Mouse (Mus musculus): ENCODE results near the gene Slc9a4. TPM values are rescaled to one million over a fixed set of nuclear protein-coding genes. Genes with fewer than 3 reads are reported as not detected.

Slc9a4 gene
- polyA plus RNA-seq (2014; fragmentation: Nextera tagmentation; extraction: Ambion mirVana), result not detected in 2 replicates

GRCm38 (mm10) chr1:40579784-40580183, at the start of gene Slc9a4:
TSS of gene Slc9a4 (plus strand) at chr1:40580081.
- 0 out of 2 replicates have a peak, but pooled peaks cover 2% of the 10 kb centered on the region for H3K27me3 ChIP-seq (replicated peaks; ENCODE audit: control insufficient read depth, insufficient read depth, low read length)
- 14% methylated on average over 7 of the region's 7 CpGs for WGBS
- no peak for DNase-seq (ENCODE audit: low spot score)
- no peak within 1 kb of the TSS for H3K4me3 ChIP-seq (ENCODE audit: low read depth, low read length)
- no peak within 1 kb of the TSS for H3K9ac ChIP-seq (ENCODE audit: low read depth, low read length)
- no peak for ATAC-seq (replicated peaks; ENCODE audit: low FRiP score)
- H3K27ac ChIP-seq (ENCODE audit: low read depth, low read length), result no peak within 1 kb of the TSS
- H3K36me3 ChIP-seq (ENCODE audit: control insufficient read depth, insufficient read depth, low read length), result no peaks in the 10 kb centered on the region
- H3K4me1 ChIP-seq (replicated peaks; ENCODE audit: control insufficient read depth, insufficient read depth, low read length), result no peaks in the 10 kb centered on the region
- H3K4me2 ChIP-seq, result no peak within 1 kb of the TSS
- no peaks in the 10 kb centered on the region for H3K9me3 ChIP-seq (ENCODE audit: control insufficient read depth, low read length)

DNA sequence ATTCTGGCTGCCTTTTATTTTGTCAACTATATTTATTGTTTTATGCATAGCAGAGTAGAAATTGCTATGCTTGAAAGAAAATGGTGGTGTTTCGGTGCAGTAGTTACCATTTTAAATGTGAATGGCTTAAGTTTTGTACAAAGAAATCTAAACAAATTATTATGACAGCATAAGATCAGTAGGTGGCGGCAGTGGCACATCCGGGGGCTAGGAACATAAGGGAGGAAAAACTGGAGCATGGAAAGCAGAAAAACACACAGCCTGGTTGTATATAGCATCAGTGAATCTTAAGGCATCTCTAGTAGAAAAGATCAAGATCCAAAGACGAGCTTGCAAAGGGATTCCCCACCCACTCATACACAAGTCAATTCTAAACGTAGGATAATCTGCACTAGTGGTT, 42.3 kb upstream of the Slc9a4 start:
- no peak overlapping the region for H3K4me2 ChIP-seq
- ATAC-seq (replicated peaks; ENCODE audit: low FRiP score), result no peak
- WGBS, result 75% methylated on average over 5 of the region's 5 CpGs
- no peak overlapping the region for H3K9ac ChIP-seq (ENCODE audit: low read depth, low read length)
- H3K4me1 ChIP-seq (replicated peaks; ENCODE audit: control insufficient read depth, insufficient read depth, low read length), result no peaks in the 10 kb centered on the region
- no peaks in the 10 kb centered on the region for H3K27me3 ChIP-seq (replicated peaks; ENCODE audit: control insufficient read depth, insufficient read depth, low read length)
- H3K9me3 ChIP-seq (ENCODE audit: control insufficient read depth, low read length), result no peaks in the 10 kb centered on the region
- no peak overlapping the region for H3K4me3 ChIP-seq (ENCODE audit: low read depth, low read length)
- no peak overlapping the region for H3K27ac ChIP-seq (ENCODE audit: low read depth, low read length)
- H3K36me3 ChIP-seq (ENCODE audit: control insufficient read depth, insufficient read depth, low read length), result no peaks in the 10 kb centered on the region
- no peak for DNase-seq (ENCODE audit: low spot score)

- DNase-seq (ENCODE audit: low spot score), result no peak
Measured at GRCm38 (mm10) chr1:40544650-40545049, 35.2 kb upstream of the Slc9a4 start.

DNA sequence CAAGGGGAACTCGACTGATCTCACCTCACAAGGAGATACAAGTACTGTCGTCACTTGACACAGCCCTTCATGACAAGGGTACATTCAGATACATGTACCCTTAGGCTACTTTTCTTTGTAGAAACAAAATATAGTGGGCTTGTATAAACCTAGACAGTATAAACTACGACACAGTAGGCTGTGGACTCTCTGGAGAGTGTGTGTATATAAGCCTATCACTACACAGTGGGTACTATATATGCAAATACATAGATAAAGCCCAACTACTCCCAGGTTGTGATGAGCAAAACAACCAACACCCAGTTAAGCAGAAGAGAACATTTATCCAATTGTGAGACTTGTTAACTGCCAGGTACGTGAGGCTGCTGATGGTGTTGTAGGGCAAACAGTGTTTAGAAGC, 33.2 kb upstream of the Slc9a4 start:
- no peaks in the 10 kb centered on the region for H3K27me3 ChIP-seq (replicated peaks; ENCODE audit: control insufficient read depth, insufficient read depth, low read length)
- H3K4me3 ChIP-seq (ENCODE audit: low read depth, low read length), result no peak overlapping the region
- DNase-seq (ENCODE audit: low spot score) (no peak), ATAC-seq (replicated peaks; ENCODE audit: low FRiP score) (no peak)
- no peaks in the 10 kb centered on the region for H3K9me3 ChIP-seq (ENCODE audit: control insufficient read depth, low read length)
- H3K36me3 ChIP-seq (ENCODE audit: control insufficient read depth, insufficient read depth, low read length), result no peaks in the 10 kb centered on the region
- no peak overlapping the region for H3K27ac ChIP-seq (ENCODE audit: low read depth, low read length)
- no peaks in the 10 kb centered on the region for H3K4me1 ChIP-seq (replicated peaks; ENCODE audit: control insufficient read depth, insufficient read depth, low read length)
- H3K9ac ChIP-seq (ENCODE audit: low read depth, low read length), result no peak overlapping the region
- no peak overlapping the region for H3K4me2 ChIP-seq
- WGBS, result 80% methylated on average over 4 of the region's 4 CpGs

More at GRCm38 (mm10) chr1:40544650-40545049, 35.2 kb upstream of the Slc9a4 start:
- Histone ChIP-seq H3K4me1 (replicated peaks; ENCODE audit: control insufficient read depth, insufficient read depth, low read length) (no peaks in the 10 kb centered on the region), H3K36me3 (ENCODE audit: control insufficient read depth, insufficient read depth, low read length) (no peaks in the 10 kb centered on the region), H3K27ac (ENCODE audit: low read depth, low read length) (no peak overlapping the region), H3K4me2 (no peak overlapping the region), H3K4me3 (ENCODE audit: low read depth, low read length) (no peak overlapping the region), H3K9me3 (ENCODE audit: control insufficient read depth, low read length) (no peaks in the 10 kb centered on the region), H3K27me3 (replicated peaks; ENCODE audit: control insufficient read depth, insufficient read depth, low read length) (no peaks in the 10 kb centered on the region), H3K9ac (ENCODE audit: low read depth, low read length) (no peak overlapping the region)
- ATAC-seq (replicated peaks; ENCODE audit: low FRiP score), result no peak
- 0% methylated on average over 2 of the region's 2 CpGs for WGBS

GRCm38 (mm10) chr1:40547064-40547572, 32.8 kb upstream of the Slc9a4 start:
- ATAC-seq (replicated peaks; ENCODE audit: low FRiP score) (no peak), DNase-seq (ENCODE audit: low spot score) (no peak)
- WGBS, result 81% methylated on average over 11 of the region's 11 CpGs
- no peak overlapping the region for H3K9ac ChIP-seq (ENCODE audit: low read depth, low read length)
- H3K36me3 ChIP-seq (ENCODE audit: control insufficient read depth, insufficient read depth, low read length), result no peaks in the 10 kb centered on the region
- no peaks in the 10 kb centered on the region for H3K27me3 ChIP-seq (replicated peaks; ENCODE audit: control insufficient read depth, insufficient read depth, low read length)
- no peak overlapping the region for H3K4me2 ChIP-seq
- H3K4me1 ChIP-seq (replicated peaks; ENCODE audit: control insufficient read depth, insufficient read depth, low read length), result no peaks in the 10 kb centered on the region
- H3K9me3 ChIP-seq (ENCODE audit: control insufficient read depth, low read length), result no peaks in the 10 kb centered on the region
- H3K4me3 ChIP-seq (ENCODE audit: low read depth, low read length), result no peak overlapping the region
- no peak overlapping the region for H3K27ac ChIP-seq (ENCODE audit: low read depth, low read length)

DNA sequence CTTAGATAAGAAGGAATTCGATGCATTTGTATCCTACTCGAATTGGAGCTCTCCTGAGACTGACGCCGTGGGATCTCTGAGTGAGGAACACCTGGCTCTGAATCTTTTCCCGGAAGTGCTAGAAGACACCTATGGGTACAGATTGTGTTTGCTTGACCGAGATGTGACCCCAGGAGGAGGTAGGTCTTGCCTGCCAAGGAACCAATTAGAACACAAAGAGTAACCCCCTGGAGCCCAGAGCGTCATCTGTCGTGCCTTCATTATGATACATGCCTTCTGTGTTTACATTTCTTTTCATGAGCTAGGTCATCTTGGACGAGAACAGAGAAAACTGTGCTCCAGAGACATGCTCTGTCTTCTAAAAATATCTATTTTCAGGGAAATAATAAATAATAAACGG, 32.1 kb upstream of the Slc9a4 start:
- ATAC-seq (replicated peaks; ENCODE audit: low FRiP score) (no peak), DNase-seq (ENCODE audit: low spot score) (no peak)
- no peaks in the 10 kb centered on the region for H3K4me1 ChIP-seq (replicated peaks; ENCODE audit: control insufficient read depth, insufficient read depth, low read length)
- no peaks in the 10 kb centered on the region for H3K36me3 ChIP-seq (ENCODE audit: control insufficient read depth, insufficient read depth, low read length)
- 68% methylated on average over 10 of the region's 10 CpGs for WGBS
- H3K4me2 ChIP-seq, result no peak overlapping the region
- H3K4me3 ChIP-seq (ENCODE audit: low read depth, low read length), result no peak overlapping the region
- H3K27ac ChIP-seq (ENCODE audit: low read depth, low read length), result no peak overlapping the region
- H3K9me3 ChIP-seq (ENCODE audit: control insufficient read depth, low read length), result no peaks in the 10 kb centered on the region
- no peaks in the 10 kb centered on the region for H3K27me3 ChIP-seq (replicated peaks; ENCODE audit: control insufficient read depth, insufficient read depth, low read length)
- H3K9ac ChIP-seq (ENCODE audit: low read depth, low read length), result no peak overlapping the region

GRCm38 (mm10) chr1:40569374-40569773, 10.5 kb upstream of the Slc9a4 start:
- Histone ChIP-seq H3K4me3 (ENCODE audit: low read depth, low read length) (no peak overlapping the region), H3K4me1 (replicated peaks; ENCODE audit: control insufficient read depth, insufficient read depth, low read length) (no peaks in the 10 kb centered on the region), H3K27ac (ENCODE audit: low read depth, low read length) (no peak overlapping the region), H3K36me3 (ENCODE audit: control insufficient read depth, insufficient read depth, low read length) (no peaks in the 10 kb centered on the region), H3K27me3 (replicated peaks; ENCODE audit: control insufficient read depth, insufficient read depth, low read length) (no peaks in the 10 kb centered on the region), H3K4me2 (no peak overlapping the region), H3K9ac (ENCODE audit: low read depth, low read length) (no peak overlapping the region), H3K9me3 (ENCODE audit: control insufficient read depth, low read length) (no peaks in the 10 kb centered on the region)
- WGBS, result 69% methylated on average over 4 of the region's 4 CpGs
- ATAC-seq (replicated peaks; ENCODE audit: low FRiP score), result no peak
- no peak for DNase-seq (ENCODE audit: low spot score)

DNA sequence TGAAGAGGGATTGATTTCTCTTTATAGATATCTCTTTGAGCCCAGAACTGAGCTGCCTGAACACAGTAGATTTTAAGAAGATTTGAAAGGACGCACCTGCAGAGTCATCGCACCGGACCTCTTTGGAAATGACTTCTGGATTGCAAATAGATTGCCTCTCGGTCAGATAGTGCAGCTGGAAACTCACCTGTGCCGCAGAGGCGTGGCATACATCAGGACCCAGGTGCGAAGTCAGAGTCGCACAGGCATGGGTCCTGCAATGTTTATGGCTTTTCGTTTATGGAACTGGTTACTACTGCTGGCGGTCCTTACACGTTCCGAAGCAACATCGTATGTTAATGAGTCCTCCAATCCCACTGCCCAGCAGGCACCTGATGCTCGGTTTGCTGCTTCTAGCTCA, 388 bp downstream of the Slc9a4 start:
- Histone ChIP-seq H3K4me2 (no peak overlapping the region), H3K36me3 (ENCODE audit: control insufficient read depth, insufficient read depth, low read length) (no peaks in the 10 kb centered on the region), H3K27me3 (replicated peaks; ENCODE audit: control insufficient read depth, insufficient read depth, low read length) (0 out of 2 replicates have a peak, but pooled peaks cover 2% of the 10 kb centered on the region), H3K4me3 (ENCODE audit: low read depth, low read length) (no peak overlapping the region), H3K27ac (ENCODE audit: low read depth, low read length) (no peak overlapping the region), H3K9ac (ENCODE audit: low read depth, low read length) (no peak overlapping the region), H3K4me1 (replicated peaks; ENCODE audit: control insufficient read depth, insufficient read depth, low read length) (no peaks in the 10 kb centered on the region), H3K9me3 (ENCODE audit: control insufficient read depth, low read length) (no peaks in the 10 kb centered on the region)
- DNase-seq (ENCODE audit: low spot score) (no peak), ATAC-seq (replicated peaks; ENCODE audit: low FRiP score) (no peak)
- 68% methylated on average over 14 of the region's 14 CpGs for WGBS

- ATAC-seq (replicated peaks; ENCODE audit: low FRiP score), result no peak
- Histone ChIP-seq H3K27ac (ENCODE audit: low read depth, low read length) (no peak overlapping the region), H3K36me3 (ENCODE audit: control insufficient read depth, insufficient read depth, low read length) (no peaks in the 10 kb centered on the region), H3K9me3 (ENCODE audit: control insufficient read depth, low read length) (no peaks in the 10 kb centered on the region), H3K4me1 (replicated peaks; ENCODE audit: control insufficient read depth, insufficient read depth, low read length) (no peaks in the 10 kb centered on the region), H3K4me2 (no peak overlapping the region), H3K27me3 (replicated peaks; ENCODE audit: control insufficient read depth, insufficient read depth, low read length) (no peaks in the 10 kb centered on the region), H3K4me3 (ENCODE audit: low read depth, low read length) (no peak overlapping the region), H3K9ac (ENCODE audit: low read depth, low read length) (no peak overlapping the region)
- DNase-seq (ENCODE audit: low spot score), result no peak
- WGBS, result 86% methylated on average over 5 of the region's 5 CpGs
Measured at GRCm38 (mm10) chr1:40586776-40587175, 6.9 kb downstream of the Slc9a4 start.

All from liver, embryonic 11.5 days (tissue).